Mouse (Mus musculus) limb, embryonic 13.5 days (tissue): ENCODE data around the gene Pth2. TPM values are rescaled to one million over a fixed set of nuclear protein-coding genes. Genes with fewer than 3 reads are reported as not detected.

Experiments
- ATAC-seq: fragments of 200-750 bp; cut with Nextera tagmentation; 2 replicates; pipeline ENCODE4 v1.8.0; 2017; ENCODE audit warnings: low read depth, moderate number of reproducible peaks, moderate TSS enrichment; ENCODE audit not compliant: low FRiP score
- H3K27ac ChIP-seq: fragments of 300-500 bp; sonication (generic); 2 replicates; pipeline ENCODE4 v1.5.1; 2015; ENCODE audit warnings: inconsistent platforms, mild to moderate bottlenecking, moderate library complexity
- H3K27me3 ChIP-seq: fragments of 300-500 bp; sonication (generic); 2 replicates; pipeline ENCODE4 v1.6.1; 2015; ENCODE audit warnings: mild to moderate bottlenecking, inconsistent platforms
- H3K36me3 ChIP-seq: fragments of 300-500 bp; sonication (generic); 2 replicates; pipeline ENCODE4 v1.6.1; 2015; ENCODE audit warnings: inconsistent platforms, mild to moderate bottlenecking, moderate library complexity
- H3K4me1 ChIP-seq: fragments of 300-500 bp; sonication (generic); 2 replicates; pipeline ENCODE4 v1.6.1; 2015; ENCODE audit warnings: inconsistent platforms
- H3K4me2 ChIP-seq: fragments of 300-500 bp; sonication (generic); replicated peaks from 2 replicates; pipeline ENCODE4 v1.6.1; 2015; ENCODE audit warnings: inconsistent platforms, mild to moderate bottlenecking, moderate library complexity
- H3K4me3 ChIP-seq: fragments of 300-500 bp; sonication (generic); 2 replicates; pipeline ENCODE4 v1.5.1; 2015; ENCODE audit warnings: moderate library complexity, mild to moderate bottlenecking, inconsistent platforms
- H3K9ac ChIP-seq: fragments of 300-500 bp; sonication (generic); 2 replicates; pipeline ENCODE4 v1.6.1; 2015; ENCODE audit warnings: mild to moderate bottlenecking, inconsistent platforms
- H3K9me3 ChIP-seq: fragments of 300-500 bp; sonication (generic); 2 replicates; pipeline ENCODE4 v1.6.1; 2016; ENCODE audit warnings: inconsistent platforms
- WGBS: fragments of 180-500 bp; shearing (Covaris S2); methylation state at CpG from one replicate; pipeline ENCODE4 v1.1.7; 2015; 5-methylcytosine and 5-hydroxymethylcytosine counted together
- microRNA-seq: library from miRNA; unstranded; fragments of <30 nt; microRNA quantifications from one replicate; pipeline ENCODE4, GENCODE M21; 2016
- polyA plus RNA-seq: library from polyadenylated mRNA; unstranded; fragments of >200 nt; fragmentation: Nextera tagmentation; extraction: Ambion mirVana; gene quantifications from 2 replicates; pipeline ENCODE4 v1.2.1, GENCODE M21; 2015

Gene Pth2
- polyA plus RNA-seq, 1 experiment from 2014 or later = not detected

GRCm38 (mm10) chr7:45231192-45231591 lies 50.4 kb downstream of the Pth2 start:
- H3K36me3 ChIP-seq = peaks cover 73% of the 10 kb centered on the region
- WGBS = 88% methylated on average over 12 of the region's 12 CpGs

More at GRCm38 (mm10) chr7:45231192-45231591, 50.4 kb downstream of the Pth2 start:
- no peaks in the 10 kb centered on the region for H3K9me3 ChIP-seq
- H3K27me3 ChIP-seq = no peaks in the 10 kb centered on the region
- no peak overlapping the region for H3K4me3 ChIP-seq
- ATAC-seq = no peak
- H3K4me2 ChIP-seq = no peak overlapping the region
- no peak overlapping the region; the same call in 1 of the 2 replicates for H3K9ac ChIP-seq
- H3K27ac ChIP-seq = no peak overlapping the region
- H3K4me1 ChIP-seq = peaks cover 36% of the 10 kb centered on the region

Small RNA genes lying within 50 kb of the gene (microRNA-seq; reads per million reads assigned to microRNA genes)
- gene Mir7055 = not detected

Other genes with a start within 250 kb of the Pth2 start
- 0.23 and 0.25 TPM in 2 replicates for gene Tsks, start 237.8 kb upstream of the Pth2 start, polyA plus RNA-seq
- 33.9 and 35.0 TPM in 2 replicates for gene Cpt1c, start 206.1 kb upstream of the Pth2 start, polyA plus RNA-seq
- 670 and 703 TPM in 2 replicates for gene Prmt1, start 194.4 kb upstream of the Pth2 start, polyA plus RNA-seq
- gene Irf3, start 183.3 kb upstream of the Pth2 start, polyA plus RNA-seq = 94.6 and 96.8 TPM in 2 replicates
- 77.3 and 78.4 TPM in 2 replicates for gene Bcl2l12, start 182.3 kb upstream of the Pth2 start, polyA plus RNA-seq
- 38.6 and 40.7 TPM in 2 replicates for gene Scaf1, start 164.6 kb upstream of the Pth2 start, polyA plus RNA-seq
- gene Rras, start 163.0 kb upstream of the Pth2 start, polyA plus RNA-seq = 27.5 and 29.1 TPM in 2 replicates
- gene Prr12, start 128.1 kb upstream of the Pth2 start, polyA plus RNA-seq = 14.5 and 15.3 TPM in 2 replicates
- 71.2 and 71.4 TPM in 2 replicates for gene Nosip, start 118.6 kb upstream of the Pth2 start, polyA plus RNA-seq
- 22.3 and 24.5 TPM in 2 replicates for gene Prrg2, start 118.3 kb upstream of the Pth2 start, polyA plus RNA-seq
- 462 and 483 TPM in 2 replicates for gene Rcn3, start 88.8 kb upstream of the Pth2 start, polyA plus RNA-seq
- 44.0 and 45.4 TPM in 2 replicates for gene Fcgrt, start 77.1 kb upstream of the Pth2 start, polyA plus RNA-seq
- gene Rps11, start 56.6 kb upstream of the Pth2 start, polyA plus RNA-seq = 1,512 and 1,535 TPM in 2 replicates
- 1,305 and 1,326 TPM in 2 replicates for gene Rpl13a, start 52.2 kb upstream of the Pth2 start, polyA plus RNA-seq
- gene Gm45713, start 44.8 kb upstream of the Pth2 start, polyA plus RNA-seq = 0.60 and 0.75 TPM in 2 replicates
- 1.0 and 1.2 TPM in 2 replicates for gene Flt3l, start 44.6 kb upstream of the Pth2 start, polyA plus RNA-seq
- 86.9 and 87.1 TPM in 2 replicates for gene Pih1d1, start 26.7 kb upstream of the Pth2 start, polyA plus RNA-seq
- 45.1 and 46.4 TPM in 2 replicates for gene Aldh16a1, start 26.4 kb upstream of the Pth2 start, polyA plus RNA-seq
- gene Slc17a7, start 17.0 kb upstream of the Pth2 start, polyA plus RNA-seq = 0.19 and 0.23 TPM in 2 replicates
- not detected in 2 replicates for gene Gfy, start 1.4 kb upstream of the Pth2 start, polyA plus RNA-seq
- gene Ccdc155, start 23.9 kb downstream of the Pth2 start, polyA plus RNA-seq = 0.93 and 1.4 TPM in 2 replicates
- gene Dkkl1, start 31.2 kb downstream of the Pth2 start, polyA plus RNA-seq = 1.3 and 1.4 TPM in 2 replicates
- 259 and 263 TPM in 2 replicates for gene Tead2, start 34.8 kb downstream of the Pth2 start, polyA plus RNA-seq
- 1.3 and 2.1 TPM in 2 replicates for gene Cd37, start 58.1 kb downstream of the Pth2 start, polyA plus RNA-seq
- gene Slc6a16, start 60.1 kb downstream of the Pth2 start, polyA plus RNA-seq = 0.28 and 0.43 TPM in 2 replicates
- gene Slc6a21, start 96.5 kb downstream of the Pth2 start, polyA plus RNA-seq = not detected in 2 replicates
- gene Trpm4, start 152.8 kb downstream of the Pth2 start, polyA plus RNA-seq = 15.8 and 19.6 TPM in 2 replicates
- 3.9 and 4.3 TPM in 2 replicates for gene Hrc, start 154.3 kb downstream of the Pth2 start, polyA plus RNA-seq
- gene Ppfia3, start 186.0 kb downstream of the Pth2 start, polyA plus RNA-seq = 5.2 and 6.9 TPM in 2 replicates
- 1.4 and 2.5 TPM in 2 replicates for gene Lin7b, start 189.6 kb downstream of the Pth2 start, polyA plus RNA-seq
- 262 and 283 TPM in 2 replicates for gene Snrnp70, start 214.7 kb downstream of the Pth2 start, polyA plus RNA-seq
- 0.09 TPM in 1 of 2 replicates, not detected in the other for gene Kcna7, start 224.7 kb downstream of the Pth2 start, polyA plus RNA-seq
- gene Ntf5, start 232.7 kb downstream of the Pth2 start, polyA plus RNA-seq = 3.0 and 3.2 TPM in 2 replicates
- 0.40 TPM in 1 of 2 replicates, not detected in the other for gene Lhb, start 239.8 kb downstream of the Pth2 start, polyA plus RNA-seq